Mouse (Mus musculus): ENCODE measurements around the gene Filip1.

Gene Filip1

GRCm38 (mm10) chr9:79765329-79765728, 247.3 kb downstream of the Filip1 start:
- no peak for DNase-seq (ENCODE audit: low spot score)
